Mouse (Mus musculus): ENCODE data around the gene Fosb. TPM values are rescaled to one million over a fixed set of nuclear protein-coding genes. Genes with fewer than 3 reads are reported as not detected.
A peak's percentile ranks its signal among the peaks of the same experiment; 100 is the strongest.

Gene Fosb
- polyA plus RNA-seq (2014; fragmentation: Nextera tagmentation; extraction: Ambion mirVana): 0.22 TPM in 1 of 2 replicates, not detected in the other

- Histone ChIP-seq H3K4me1 (ENCODE audit: control insufficient read depth in 2 of 2, insufficient read depth in 2 of 2, low read length in 2 of 2) (peaks cover 8 to 20% of the 10 kb centered on the region in 2 experiments), H3K9ac (ENCODE audit: low read length) (peak within 1 kb of the TSS; percentile 73), H3K9me3 (ENCODE audit: control insufficient read depth, low read length) (no peaks in the 10 kb centered on the region), H3K27me3 (ENCODE audit: control insufficient read depth, insufficient read depth, low read length) (peaks cover 20% of the 10 kb centered on the region), H3K4me2 (ENCODE audit: low read length) (peak within 1 kb of the TSS; percentile 99), H3K4me3 (ENCODE audit: control insufficient read depth in 1 of 2, insufficient read depth in 1 of 2, low read depth in 1 of 2, low read length in 2 of 2) (peak within 1 kb of the TSS; percentile 60 to 69), H3K27ac (replicated peaks in 1 of 2; ENCODE audit: control insufficient read depth in 1 of 2, insufficient read depth in 1 of 2, low read depth in 2 of 2, low read length in 2 of 2) (peak within 1 kb of the TSS in 1 of 2 experiments; percentile 78; a peak in 1 of 4 replicates), H3K36me3 (ENCODE audit: control insufficient read depth, insufficient read depth, low read length) (no peaks in the 10 kb centered on the region)
- ATAC-seq (ENCODE audit: insufficient number of reproducible peaks, insufficient read depth, low FRiP score, low read depth): peak; percentile 77
- under 1% methylated on average over 48 of the region's 49 CpGs for WGBS
Measured at GRCm38 (mm10) chr7:19309884-19310641, at the start of gene Fosb. Gene Fosb (minus strand): TSS chr7:19310051.

GRCm38 (mm10) chr7:19359299-19359891, 49.5 kb upstream of the Fosb start, which contains the start of the genes Cd3eap and Ppp1r13l:
Gene Cd3eap (minus strand): TSS chr7:19359483.
Gene Ppp1r13l (plus strand): TSS chr7:19359749.
- Histone ChIP-seq H3K4me3 (ENCODE audit: control insufficient read depth in 1 of 2, insufficient read depth in 1 of 2, low read depth in 1 of 2, low read length in 2 of 2) (peak within 1 kb of the TSS; percentile 56 to 65), H3K9ac (ENCODE audit: low read length) (peak within 1 kb of the TSS; percentile 74), H3K36me3 (ENCODE audit: control insufficient read depth, insufficient read depth, low read length) (peaks cover 33% of the 10 kb centered on the region), H3K9me3 (ENCODE audit: control insufficient read depth, low read length) (no peaks in the 10 kb centered on the region), H3K27me3 (ENCODE audit: control insufficient read depth, insufficient read depth, low read length) (no peaks in the 10 kb centered on the region), H3K4me2 (ENCODE audit: low read length) (peak within 1 kb of the TSS; percentile 80), H3K27ac (replicated peaks in 1 of 2; ENCODE audit: control insufficient read depth in 1 of 2, insufficient read depth in 1 of 2, low read depth in 2 of 2, low read length in 2 of 2) (peak within 1 kb of the TSS; percentile 55 to 92), H3K4me1 (ENCODE audit: control insufficient read depth in 2 of 2, insufficient read depth in 2 of 2, low read length in 2 of 2) (peaks cover 24 to 43% of the 10 kb centered on the region in 2 experiments)
- 1% methylated on average over 31 of the region's 31 CpGs for WGBS
- no peak; the same call in 1 of the 2 replicates for ATAC-seq (ENCODE audit: insufficient number of reproducible peaks, insufficient read depth, low FRiP score, low read depth)

GRCm38 (mm10) chr7:19358634-19359033, 48.8 kb upstream of the Fosb start:
- H3K4me1 ChIP-seq (ENCODE audit: control insufficient read depth in 2 of 2, insufficient read depth in 2 of 2, low read length in 2 of 2): peaks cover 21 to 36% of the 10 kb centered on the region in 2 experiments
- H3K27ac ChIP-seq (replicated peaks in 1 of 2; ENCODE audit: control insufficient read depth in 1 of 2, insufficient read depth in 1 of 2, low read depth in 2 of 2, low read length in 2 of 2): 0 out of 4 replicates have a peak overlapping the region, but pooled peaks of 1 of the 2 experiments have one; percentile 92

DNA sequence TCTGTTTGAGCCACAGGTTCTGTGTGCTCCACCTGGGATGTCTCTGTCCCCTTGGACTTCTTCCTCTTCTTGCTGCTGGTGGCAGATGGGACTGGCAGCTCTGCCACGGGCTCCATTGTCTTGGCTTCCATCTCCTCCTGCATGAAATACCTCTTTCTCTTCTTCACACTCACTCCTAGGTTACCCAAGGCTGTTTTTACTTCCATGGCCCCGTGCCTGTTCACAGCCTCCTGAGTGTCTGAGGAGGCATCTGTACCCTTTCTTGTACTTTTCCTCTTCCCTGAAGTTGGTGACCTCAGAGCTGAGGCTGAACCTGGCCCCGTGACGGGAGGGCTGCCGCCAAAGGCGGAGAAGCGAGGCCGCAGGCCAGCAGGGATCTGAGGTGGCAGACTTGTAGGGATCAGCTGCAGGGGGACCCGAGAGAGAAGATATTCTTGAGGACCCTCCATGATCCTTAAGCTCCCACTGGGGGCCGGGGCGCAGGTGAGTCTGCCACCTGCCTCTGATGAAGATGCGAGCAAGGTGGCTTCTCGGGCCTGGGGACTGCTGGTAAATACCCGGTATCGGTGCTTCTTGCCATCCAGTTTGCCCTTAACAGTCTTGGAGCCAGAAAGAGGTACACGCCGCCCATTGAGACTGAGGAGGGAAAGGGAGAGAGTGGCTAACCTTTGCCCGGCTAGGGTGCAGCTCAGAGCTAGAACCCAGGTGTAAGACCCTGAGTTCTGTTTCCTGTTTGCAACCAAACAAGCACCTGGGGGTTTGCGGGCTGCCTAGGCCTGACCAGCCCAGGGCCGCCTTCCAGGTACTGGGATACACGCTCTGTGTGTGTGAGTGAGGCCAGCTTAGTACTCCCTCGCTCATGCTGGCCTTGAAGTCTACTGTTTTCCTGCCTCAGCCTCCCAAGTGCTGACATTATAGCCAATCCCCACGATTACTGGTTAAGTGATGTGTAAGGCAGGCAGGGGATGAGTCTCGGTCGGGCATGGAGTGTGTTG, 47.8 kb upstream of the Fosb start:
- 92% methylated on average over 25 of the region's 25 CpGs for whole genome bisulfite sequencing
- no peak for ATAC-seq (ENCODE audit: insufficient number of reproducible peaks, insufficient read depth, low FRiP score, low read depth)
- Histone ChIP-seq H3K36me3 (ENCODE audit: control insufficient read depth, insufficient read depth, low read length) (peaks cover 46% of the 10 kb centered on the region), H3K9me3 (ENCODE audit: control insufficient read depth, low read length) (no peaks in the 10 kb centered on the region), H3K4me1 (ENCODE audit: control insufficient read depth in 2 of 2, insufficient read depth in 2 of 2, low read length in 2 of 2) (peaks cover 12 to 26% of the 10 kb centered on the region in 2 experiments; a peak in 3 of 4 replicates), H3K4me2 (ENCODE audit: low read length) (peak overlapping the region; percentile 80), H3K9ac (ENCODE audit: low read length) (peak overlapping the region; percentile 74), H3K27me3 (ENCODE audit: control insufficient read depth, insufficient read depth, low read length) (no peaks in the 10 kb centered on the region), H3K4me3 (ENCODE audit: control insufficient read depth in 1 of 2, insufficient read depth in 1 of 2, low read depth in 1 of 2, low read length in 2 of 2) (peak overlapping the region in 1 of 2 experiments; percentile 65; a peak in 1 of 4 replicates), H3K27ac (replicated peaks in 1 of 2; ENCODE audit: control insufficient read depth in 1 of 2, insufficient read depth in 1 of 2, low read depth in 2 of 2, low read length in 2 of 2) (no peak overlapping the region)

More at GRCm38 (mm10) chr7:19358634-19359033, 48.8 kb upstream of the Fosb start:
- no peaks in the 10 kb centered on the region for H3K9me3 ChIP-seq (ENCODE audit: control insufficient read depth, low read length)
- peak overlapping the region; percentile 34 to 65 for H3K4me3 ChIP-seq (ENCODE audit: control insufficient read depth in 1 of 2, insufficient read depth in 1 of 2, low read depth in 1 of 2, low read length in 2 of 2)
- H3K36me3 ChIP-seq (ENCODE audit: control insufficient read depth, insufficient read depth, low read length): peaks cover 37% of the 10 kb centered on the region
- ATAC-seq (ENCODE audit: insufficient number of reproducible peaks, insufficient read depth, low FRiP score, low read depth): no peak
- peak overlapping the region; percentile 74 for H3K9ac ChIP-seq (ENCODE audit: low read length)
- peak overlapping the region; percentile 80 for H3K4me2 ChIP-seq (ENCODE audit: low read length)
- H3K27me3 ChIP-seq (ENCODE audit: control insufficient read depth, insufficient read depth, low read length): no peaks in the 10 kb centered on the region
- 19% methylated on average over 13 of the region's 13 CpGs for WGBS

- Histone ChIP-seq H3K27me3 (ENCODE audit: control insufficient read depth, insufficient read depth, low read length) (no peaks in the 10 kb centered on the region), H3K4me2 (ENCODE audit: low read length) (no peak overlapping the region), H3K9ac (ENCODE audit: low read length) (no peak overlapping the region), H3K9me3 (ENCODE audit: control insufficient read depth, low read length) (no peaks in the 10 kb centered on the region), H3K36me3 (ENCODE audit: control insufficient read depth, insufficient read depth, low read length) (peaks cover 60% of the 10 kb centered on the region), H3K4me1 (ENCODE audit: control insufficient read depth in 2 of 2, insufficient read depth in 2 of 2, low read length in 2 of 2) (peaks cover 2 to 15% of the 10 kb centered on the region in 2 experiments; a peak in 3 of 4 replicates), H3K4me3 (ENCODE audit: control insufficient read depth in 1 of 2, insufficient read depth in 1 of 2, low read depth in 1 of 2, low read length in 2 of 2) (no peak overlapping the region), H3K27ac (replicated peaks in 1 of 2; ENCODE audit: control insufficient read depth in 1 of 2, insufficient read depth in 1 of 2, low read depth in 2 of 2, low read length in 2 of 2) (no peak overlapping the region)
- ATAC-seq (ENCODE audit: insufficient number of reproducible peaks, insufficient read depth, low FRiP score, low read depth): no peak
- WGBS: 80% methylated on average over 10 of the region's 10 CpGs
Measured at GRCm38 (mm10) chr7:19356311-19356710, 46.5 kb upstream of the Fosb start.

GRCm38 (mm10) chr7:19354991-19355390, 45.1 kb upstream of the Fosb start:
- WGBS: 86% methylated on average over 5 of the region's 5 CpGs
- peaks cover 0 to 11% of the 10 kb centered on the region in 2 experiments; a peak in 2 of 4 replicates for H3K4me1 ChIP-seq (ENCODE audit: control insufficient read depth in 2 of 2, insufficient read depth in 2 of 2, low read length in 2 of 2)
- no peak for ATAC-seq (ENCODE audit: insufficient number of reproducible peaks, insufficient read depth, low FRiP score, low read depth)
- H3K9ac ChIP-seq (ENCODE audit: low read length): no peak overlapping the region
- H3K36me3 ChIP-seq (ENCODE audit: control insufficient read depth, insufficient read depth, low read length): peaks cover 70% of the 10 kb centered on the region
- H3K27ac ChIP-seq (replicated peaks in 1 of 2; ENCODE audit: control insufficient read depth in 1 of 2, insufficient read depth in 1 of 2, low read depth in 2 of 2, low read length in 2 of 2): no peak overlapping the region
- H3K4me2 ChIP-seq (ENCODE audit: low read length): no peak overlapping the region
- H3K4me3 ChIP-seq (ENCODE audit: control insufficient read depth in 1 of 2, insufficient read depth in 1 of 2, low read depth in 1 of 2, low read length in 2 of 2): no peak overlapping the region
- H3K27me3 ChIP-seq (ENCODE audit: control insufficient read depth, insufficient read depth, low read length): no peaks in the 10 kb centered on the region
- H3K9me3 ChIP-seq (ENCODE audit: control insufficient read depth, low read length): no peaks in the 10 kb centered on the region

GRCm38 (mm10) chr7:19350221-19350620, 40.4 kb upstream of the Fosb start:
- Histone ChIP-seq H3K36me3 (ENCODE audit: control insufficient read depth, insufficient read depth, low read length) (peaks cover 69% of the 10 kb centered on the region), H3K9me3 (ENCODE audit: control insufficient read depth, low read length) (no peaks in the 10 kb centered on the region), H3K27me3 (ENCODE audit: control insufficient read depth, insufficient read depth, low read length) (no peaks in the 10 kb centered on the region), H3K4me2 (ENCODE audit: low read length) (no peak overlapping the region), H3K9ac (ENCODE audit: low read length) (no peak overlapping the region), H3K27ac (replicated peaks in 1 of 2; ENCODE audit: control insufficient read depth in 1 of 2, insufficient read depth in 1 of 2, low read depth in 2 of 2, low read length in 2 of 2) (no peak overlapping the region), H3K4me1 (ENCODE audit: control insufficient read depth in 2 of 2, insufficient read depth in 2 of 2, low read length in 2 of 2) (peaks cover 5 to 6% of the 10 kb centered on the region in 2 experiments), H3K4me3 (ENCODE audit: control insufficient read depth in 1 of 2, insufficient read depth in 1 of 2, low read depth in 1 of 2, low read length in 2 of 2) (no peak overlapping the region)
- WGBS: 90% methylated on average over 8 of the region's 8 CpGs
- no peak for ATAC-seq (ENCODE audit: insufficient number of reproducible peaks, insufficient read depth, low FRiP score, low read depth)
